Mouse (Mus musculus): ENCODE measurements around the gene Pced1b.

GRCm38 (mm10) chr15:97351016-97351415 is 104.1 kb downstream of the Pced1b start:
- TF ChIP-seq CTCF (IDR thresholded peaks at IDR 0.05; ENCODE audit: low read depth, low read length) (no peak), TAL1 (conservative IDR thresholded peaks at IDR 0.05; ENCODE audit: low read depth, low read length) (no peak), GATA1 (IDR thresholded peaks at IDR 0.05; ENCODE audit: borderline replicate concordance, low read length) (no peak)

All from G1E (cell line).